Mouse (Mus musculus): ENCODE results near the gene Gucy2g. TPM values are rescaled to one million over a fixed set of nuclear protein-coding genes. Genes with fewer than 3 reads are reported as not detected.
A peak's percentile ranks its signal among the peaks of the same experiment; 100 is the strongest.

The Gucy2g gene
- polyA plus RNA-seq, 1 experiment from 2014 or later = not detected

GRCm38 (mm10) chr19:55247563-55247962 lies 6.5 kb upstream of the Gucy2g start:
- Histone ChIP-seq H3K4me2 (ENCODE audit: low read length) (no peak overlapping the region), H3K9me3 (ENCODE audit: control insufficient read depth, low read length) (no peaks in the 10 kb centered on the region), H3K4me3 (ENCODE audit: control insufficient read depth in 1 of 2, insufficient read depth in 1 of 2, low read depth in 1 of 2, low read length in 2 of 2) (no peak overlapping the region), H3K27me3 (ENCODE audit: control insufficient read depth, insufficient read depth, low read length) (no peaks in the 10 kb centered on the region), H3K36me3 (ENCODE audit: control insufficient read depth, insufficient read depth, low read length) (no peaks in the 10 kb centered on the region), H3K9ac (ENCODE audit: low read length) (no peak overlapping the region), H3K27ac (replicated peaks in 1 of 2; ENCODE audit: control insufficient read depth in 1 of 2, insufficient read depth in 1 of 2, low read depth in 2 of 2, low read length in 2 of 2) (no peak overlapping the region), H3K4me1 (ENCODE audit: control insufficient read depth in 2 of 2, insufficient read depth in 2 of 2, low read length in 2 of 2) (peaks cover 7 to 8% of the 10 kb centered on the region in 2 experiments)
- ATAC-seq (ENCODE audit: insufficient number of reproducible peaks, insufficient read depth, low FRiP score, low read depth) = no peak
- 39% methylated on average over 5 of the region's 5 CpGs for WGBS

- H3K9me3 ChIP-seq (ENCODE audit: control insufficient read depth, low read length) = no peaks in the 10 kb centered on the region
- H3K36me3 ChIP-seq (ENCODE audit: control insufficient read depth, insufficient read depth, low read length) = no peaks in the 10 kb centered on the region
- H3K4me1 ChIP-seq (ENCODE audit: control insufficient read depth in 2 of 2, insufficient read depth in 2 of 2, low read length in 2 of 2) = peaks cover 7 to 8% of the 10 kb centered on the region in 2 experiments
- 15% methylated on average over 7 of the region's 7 CpGs for WGBS
- 0 out of 2 replicates have a peak overlapping the region, but pooled peaks have one; percentile 2 for H3K4me2 ChIP-seq (ENCODE audit: low read length)
- H3K27me3 ChIP-seq (ENCODE audit: control insufficient read depth, insufficient read depth, low read length) = no peaks in the 10 kb centered on the region
- H3K4me3 ChIP-seq (ENCODE audit: control insufficient read depth in 1 of 2, insufficient read depth in 1 of 2, low read depth in 1 of 2, low read length in 2 of 2) = no peak overlapping the region
- peak; percentile 86 for ATAC-seq (ENCODE audit: insufficient number of reproducible peaks, insufficient read depth, low FRiP score, low read depth)
- peak overlapping the region; percentile 50 to 73 for H3K27ac ChIP-seq (replicated peaks in 1 of 2; ENCODE audit: control insufficient read depth in 1 of 2, insufficient read depth in 1 of 2, low read depth in 2 of 2, low read length in 2 of 2)
- H3K9ac ChIP-seq (ENCODE audit: low read length) = no peak overlapping the region
Measured at GRCm38 (mm10) chr19:55244791-55245231, 3.8 kb upstream of the Gucy2g start.

DNA sequence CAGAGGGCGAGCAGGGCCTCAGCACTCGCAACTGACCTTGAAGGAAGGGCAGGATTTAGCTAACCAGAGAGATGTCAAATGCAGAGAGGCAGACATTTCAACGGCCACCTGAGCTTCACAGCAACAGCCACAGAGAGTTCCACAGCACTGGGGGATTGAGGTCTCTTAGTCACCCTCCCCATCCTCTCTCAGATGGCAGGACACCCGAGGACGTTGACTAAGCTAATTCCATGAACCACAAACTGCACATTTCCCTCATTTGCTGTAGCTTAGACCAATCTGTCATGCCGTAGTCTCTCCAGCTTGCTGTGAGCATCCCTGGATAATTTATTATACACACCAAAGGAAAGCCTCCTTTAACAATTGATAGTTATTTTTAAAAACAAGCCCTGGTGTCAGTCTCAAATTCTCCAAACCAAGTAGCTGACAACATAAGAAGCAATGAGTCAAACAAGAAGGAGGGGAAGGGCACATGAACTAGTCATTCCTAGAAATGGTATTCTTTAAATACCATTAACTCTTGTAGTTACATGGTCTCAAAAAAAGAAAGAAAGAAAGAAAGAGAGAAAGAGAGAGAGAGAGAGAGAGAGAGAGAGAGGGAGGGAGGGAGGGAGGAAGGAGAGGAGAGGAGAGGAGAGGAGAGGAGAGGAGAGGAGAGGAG lies 1.1 kb downstream of the Gucy2g start:
- Histone ChIP-seq H3K4me1 (ENCODE audit: control insufficient read depth in 2 of 2, insufficient read depth in 2 of 2, low read length in 2 of 2) (peaks cover 3 to 4% of the 10 kb centered on the region in 2 experiments; a peak in 3 of 4 replicates), H3K9me3 (ENCODE audit: control insufficient read depth, low read length) (no peaks in the 10 kb centered on the region), H3K27ac (replicated peaks in 1 of 2; ENCODE audit: control insufficient read depth in 1 of 2, insufficient read depth in 1 of 2, low read depth in 2 of 2, low read length in 2 of 2) (no peak overlapping the region), H3K27me3 (ENCODE audit: control insufficient read depth, insufficient read depth, low read length) (no peaks in the 10 kb centered on the region), H3K4me2 (ENCODE audit: low read length) (no peak overlapping the region), H3K4me3 (ENCODE audit: control insufficient read depth in 1 of 2, insufficient read depth in 1 of 2, low read depth in 1 of 2, low read length in 2 of 2) (no peak overlapping the region), H3K36me3 (ENCODE audit: control insufficient read depth, insufficient read depth, low read length) (no peaks in the 10 kb centered on the region), H3K9ac (ENCODE audit: low read length) (no peak overlapping the region)
- WGBS = 54% methylated on average over 6 of the region's 6 CpGs
- no peak for ATAC-seq (ENCODE audit: insufficient number of reproducible peaks, insufficient read depth, low FRiP score, low read depth)

- no peak overlapping the region for H3K27ac ChIP-seq (replicated peaks in 1 of 2; ENCODE audit: control insufficient read depth in 1 of 2, insufficient read depth in 1 of 2, low read depth in 2 of 2, low read length in 2 of 2)
- WGBS = 70% methylated on average over 5 of the region's 5 CpGs
- no peak for ATAC-seq (ENCODE audit: insufficient number of reproducible peaks, insufficient read depth, low FRiP score, low read depth)
Measured at GRCm38 (mm10) chr19:55236564-55236963, 4.5 kb downstream of the Gucy2g start.

DNA sequence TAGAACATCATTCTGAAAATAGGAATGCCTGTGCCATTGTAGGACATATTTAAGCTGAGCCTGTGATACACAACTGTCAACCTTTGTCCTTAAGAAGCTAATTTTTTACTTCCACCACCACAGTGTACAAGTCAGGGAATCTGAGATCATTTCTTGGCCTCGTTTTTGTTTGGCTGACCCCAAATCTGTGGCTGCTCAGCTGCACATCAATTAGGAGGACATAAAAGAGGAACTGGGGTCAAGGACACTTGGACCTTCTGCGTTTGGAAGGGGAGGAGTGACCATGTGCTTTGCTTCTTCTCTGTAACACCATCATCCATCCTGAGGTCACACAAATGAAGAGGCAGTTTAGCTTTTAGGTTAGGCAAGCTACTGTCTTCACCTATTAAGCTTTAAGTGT lies 5.0 kb downstream of the Gucy2g start:
- ATAC-seq (ENCODE audit: insufficient number of reproducible peaks, insufficient read depth, low FRiP score, low read depth) = no peak
- WGBS = 62% methylated on average over 2 of the region's 2 CpGs

More at GRCm38 (mm10) chr19:55236564-55236963, 4.5 kb downstream of the Gucy2g start:
- peaks cover under 1 to 4% of the 10 kb centered on the region in 2 experiments; a peak in 2 of 4 replicates for H3K4me1 ChIP-seq (ENCODE audit: control insufficient read depth in 2 of 2, insufficient read depth in 2 of 2, low read length in 2 of 2)
- H3K9me3 ChIP-seq (ENCODE audit: control insufficient read depth, low read length) = no peaks in the 10 kb centered on the region
- H3K27me3 ChIP-seq (ENCODE audit: control insufficient read depth, insufficient read depth, low read length) = no peaks in the 10 kb centered on the region
- H3K36me3 ChIP-seq (ENCODE audit: control insufficient read depth, insufficient read depth, low read length) = no peaks in the 10 kb centered on the region
- H3K9ac ChIP-seq (ENCODE audit: low read length) = no peak overlapping the region
- H3K4me2 ChIP-seq (ENCODE audit: low read length) = no peak overlapping the region
- H3K4me3 ChIP-seq (ENCODE audit: control insufficient read depth in 1 of 2, insufficient read depth in 1 of 2, low read depth in 1 of 2, low read length in 2 of 2) = no peak overlapping the region

DNA sequence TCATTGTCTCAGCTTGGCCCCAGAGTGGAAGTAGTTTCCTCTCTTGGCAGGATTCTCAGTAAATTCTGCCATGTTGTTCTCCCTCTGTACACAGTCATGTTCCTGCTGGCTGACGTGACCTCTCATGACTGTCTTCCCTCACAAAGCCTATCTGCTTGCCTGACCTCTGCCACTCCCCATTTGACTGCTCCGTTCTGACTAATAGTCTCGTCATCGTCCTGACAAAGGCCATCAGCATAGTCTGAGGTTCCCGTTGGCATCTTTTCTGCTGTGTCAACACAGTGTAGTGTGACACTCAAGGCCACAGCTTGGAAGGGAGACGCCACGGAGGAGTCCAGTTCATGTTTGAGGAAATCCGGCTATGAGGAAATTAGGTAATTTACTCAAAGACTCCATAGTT lies 8.9 kb downstream of the Gucy2g start:
- H3K27ac ChIP-seq (replicated peaks in 1 of 2; ENCODE audit: control insufficient read depth in 1 of 2, insufficient read depth in 1 of 2, low read depth in 2 of 2, low read length in 2 of 2) = peak overlapping the region in 1 of 2 experiments; percentile 56; a peak in 2 of 4 replicates
- peaks cover 3 to 5% of the 10 kb centered on the region in 2 experiments; a peak in 3 of 4 replicates for H3K4me1 ChIP-seq (ENCODE audit: control insufficient read depth in 2 of 2, insufficient read depth in 2 of 2, low read length in 2 of 2)
- 34% methylated on average over 8 of the region's 8 CpGs for WGBS
- no peak overlapping the region for H3K9ac ChIP-seq (ENCODE audit: low read length)
- H3K4me2 ChIP-seq (ENCODE audit: low read length) = no peak overlapping the region
- no peaks in the 10 kb centered on the region for H3K9me3 ChIP-seq (ENCODE audit: control insufficient read depth, low read length)
- no peaks in the 10 kb centered on the region for H3K36me3 ChIP-seq (ENCODE audit: control insufficient read depth, insufficient read depth, low read length)
- H3K4me3 ChIP-seq (ENCODE audit: control insufficient read depth in 1 of 2, insufficient read depth in 1 of 2, low read depth in 1 of 2, low read length in 2 of 2) = no peak overlapping the region
- no peaks in the 10 kb centered on the region for H3K27me3 ChIP-seq (ENCODE audit: control insufficient read depth, insufficient read depth, low read length)
- 0 out of 2 replicates have a peak, but pooled peaks have one; percentile 47 for ATAC-seq (ENCODE audit: insufficient number of reproducible peaks, insufficient read depth, low FRiP score, low read depth)

More for the DNA sequence above, 5.0 kb downstream of the Gucy2g start:
- no peaks in the 10 kb centered on the region for H3K36me3 ChIP-seq (ENCODE audit: control insufficient read depth, insufficient read depth, low read length)
- H3K9me3 ChIP-seq (ENCODE audit: control insufficient read depth, low read length) = no peaks in the 10 kb centered on the region
- no peaks in the 10 kb centered on the region for H3K27me3 ChIP-seq (ENCODE audit: control insufficient read depth, insufficient read depth, low read length)
- H3K4me2 ChIP-seq (ENCODE audit: low read length) = no peak overlapping the region
- H3K4me1 ChIP-seq (ENCODE audit: control insufficient read depth in 2 of 2, insufficient read depth in 2 of 2, low read length in 2 of 2) = peaks cover 4 to 5% of the 10 kb centered on the region in 2 experiments; a peak in 3 of 4 replicates
- no peak overlapping the region for H3K9ac ChIP-seq (ENCODE audit: low read length)
- no peak overlapping the region for H3K4me3 ChIP-seq (ENCODE audit: control insufficient read depth in 1 of 2, insufficient read depth in 1 of 2, low read depth in 1 of 2, low read length in 2 of 2)
- H3K27ac ChIP-seq (replicated peaks in 1 of 2; ENCODE audit: control insufficient read depth in 1 of 2, insufficient read depth in 1 of 2, low read depth in 2 of 2, low read length in 2 of 2) = no peak overlapping the region

- Histone ChIP-seq H3K9ac (ENCODE audit: low read length) (no peak overlapping the region), H3K4me3 (ENCODE audit: control insufficient read depth in 1 of 2, insufficient read depth in 1 of 2, low read depth in 1 of 2, low read length in 2 of 2) (no peak overlapping the region), H3K36me3 (ENCODE audit: control insufficient read depth, insufficient read depth, low read length) (no peaks in the 10 kb centered on the region), H3K4me2 (ENCODE audit: low read length) (no peak overlapping the region), H3K9me3 (ENCODE audit: control insufficient read depth, low read length) (no peaks in the 10 kb centered on the region), H3K27ac (replicated peaks in 1 of 2; ENCODE audit: control insufficient read depth in 1 of 2, insufficient read depth in 1 of 2, low read depth in 2 of 2, low read length in 2 of 2) (no peak overlapping the region), H3K27me3 (ENCODE audit: control insufficient read depth, insufficient read depth, low read length) (no peaks in the 10 kb centered on the region), H3K4me1 (ENCODE audit: control insufficient read depth in 2 of 2, insufficient read depth in 2 of 2, low read length in 2 of 2) (peaks cover 3 to 5% of the 10 kb centered on the region in 2 experiments; a peak in 3 of 4 replicates)
- ATAC-seq (ENCODE audit: insufficient number of reproducible peaks, insufficient read depth, low FRiP score, low read depth) = no peak
- 68% methylated on average over 10 of the region's 10 CpGs for WGBS
Measured at GRCm38 (mm10) chr19:55231081-55231480, 10.0 kb downstream of the Gucy2g start.

Measured in heart, embryonic 14.5 days (tissue).